ENCODE assay signal across 8 mouse cellular contexts in the genomic region with DNA sequence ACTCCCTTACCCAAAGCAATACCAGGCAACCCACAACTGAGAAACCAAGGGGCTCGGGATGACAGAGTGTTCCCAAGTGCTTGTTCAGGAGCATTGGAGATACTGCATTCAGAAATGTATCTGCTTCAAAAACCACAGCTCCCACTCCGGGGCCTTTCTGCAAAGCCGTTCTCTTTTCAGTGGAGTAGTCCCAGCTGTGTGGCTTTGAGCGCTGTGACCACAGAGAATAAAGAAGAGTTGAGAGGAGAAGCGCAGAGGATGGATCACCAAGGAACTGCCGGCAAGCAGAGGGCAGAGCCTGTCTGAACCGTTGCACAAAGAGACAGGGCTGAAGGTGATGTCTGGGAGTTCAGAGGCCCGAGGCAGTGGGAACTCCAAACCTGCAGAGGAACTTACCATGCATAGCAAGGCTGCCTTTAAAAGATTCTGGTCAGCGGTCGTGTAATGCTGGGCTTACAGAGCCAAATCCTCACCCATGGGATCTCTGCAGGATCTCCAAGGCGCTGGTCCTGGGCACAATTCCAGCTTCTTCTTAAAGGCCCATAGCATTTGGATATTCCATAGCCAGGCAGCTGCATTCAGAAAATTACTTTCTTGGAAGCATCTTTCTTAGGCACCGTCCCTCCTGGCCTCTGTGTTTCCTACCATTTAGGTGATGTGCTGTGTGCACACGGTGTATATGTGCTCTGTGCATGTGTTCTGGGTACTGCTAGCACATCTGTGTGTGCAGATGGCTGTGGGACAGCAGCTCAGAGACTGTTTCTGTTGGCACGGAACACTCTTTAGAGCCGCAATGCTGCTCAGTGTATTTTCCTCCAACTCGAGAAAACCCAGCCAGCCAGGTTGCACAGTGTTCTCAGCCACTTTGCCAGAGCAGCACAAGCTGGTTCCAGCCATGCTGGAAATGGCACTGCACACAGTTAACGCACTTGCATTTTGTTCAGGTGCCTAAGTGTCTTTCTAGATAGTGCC. TPM values are rescaled to one million over a fixed set of nuclear protein-coding genes. Genes with fewer than 3 reads are reported as not detected.
DNase-seq lines count a peak whose midpoint lies in the region; ATAC-seq lines count a peak whose summit lies in the region.

No protein-coding gene starts in this region.

- H3K4me2 ChIP-seq in heart, embryonic 16.5 days (ENCODE audit: low read depth, low read length) = peak overlapping the region; percentile 5
- peak overlapping the region; percentile 29; the same call in 1 of the 2 replicates for H3K4me2 ChIP-seq in stomach, embryonic 15.5 days

- 73% methylated on average over 17 of the region's 17 CpGs for WGBS in heart, embryonic 10.5 days
- WGBS in heart, embryonic 16.5 days = 51% methylated on average over 17 of the region's 17 CpGs
- WGBS in stomach, embryonic 15.5 days = 47% methylated on average over 17 of the region's 17 CpGs

- peak; percentile 58 for ATAC-seq in heart, embryonic 16.5 days (replicated peaks; ENCODE audit: extremely low read depth, insufficient read depth, low FRiP score)
- peak; percentile 43; the same call in 1 of the 2 replicates for ATAC-seq in stomach, embryonic 15.5 days (ENCODE audit: insufficient read depth, low FRiP score, low read depth)
- ATAC-seq in megakaryocyte-erythroid progenitor cell, adult 5-6 weeks (replicated peaks; ENCODE audit: low FRiP score, low TSS enrichment, poor library complexity, severe bottlenecking) = no peak

- no peaks in the 10 kb centered on the region for H3K9me3 ChIP-seq in heart, embryonic 10.5 days
- no peaks in the 10 kb centered on the region; the same call in 1 of the 2 replicates for H3K9me3 ChIP-seq in heart, embryonic 16.5 days (replicated peaks; ENCODE audit: control insufficient read depth, low read length)
- no peaks in the 10 kb centered on the region for H3K9me3 ChIP-seq in stomach, embryonic 15.5 days

- H3K4me3 ChIP-seq in heart, embryonic 10.5 days = no peak overlapping the region
- no peak overlapping the region for H3K4me3 ChIP-seq in heart, embryonic 16.5 days (ENCODE audit: low read length)
- H3K4me3 ChIP-seq in stomach, embryonic 15.5 days (replicated peaks) = no peak overlapping the region

- H3K4me1 ChIP-seq in heart, embryonic 10.5 days = peaks cover 17% of the 10 kb centered on the region; the same call in 1 of the 2 replicates
- peaks cover 24% of the 10 kb centered on the region for H3K4me1 ChIP-seq in heart, embryonic 16.5 days (ENCODE audit: control insufficient read depth, insufficient read depth, low read length)
- H3K4me1 ChIP-seq in stomach, embryonic 15.5 days = peaks cover 5% of the 10 kb centered on the region; the same call in 1 of the 2 replicates

- H3K27ac ChIP-seq in heart, embryonic 10.5 days = no peak overlapping the region
- peak overlapping the region; percentile 64 for H3K27ac ChIP-seq in heart, embryonic 16.5 days (ENCODE audit: low read length)
- H3K27ac ChIP-seq in stomach, embryonic 15.5 days = peak overlapping the region; percentile 79

- no peak overlapping the region for H3K9ac ChIP-seq in heart, embryonic 16.5 days (ENCODE audit: low read length)
- H3K9ac ChIP-seq in stomach, embryonic 15.5 days = no peak overlapping the region

- peaks cover 40% of the 10 kb centered on the region for H3K27me3 ChIP-seq in heart, embryonic 10.5 days (ENCODE audit: insufficient read depth, poor library complexity, severe bottlenecking)
- 0 out of 2 replicates have a peak, but pooled peaks cover 3% of the 10 kb centered on the region for H3K27me3 ChIP-seq in heart, embryonic 16.5 days (ENCODE audit: control insufficient read depth, insufficient read depth, low read length)
- H3K27me3 ChIP-seq in stomach, embryonic 15.5 days (replicated peaks) = no peaks in the 10 kb centered on the region

- H3K36me3 ChIP-seq in heart, embryonic 10.5 days = no peaks in the 10 kb centered on the region
- H3K36me3 ChIP-seq in heart, embryonic 16.5 days (ENCODE audit: control insufficient read depth, insufficient read depth) = no peaks in the 10 kb centered on the region
- no peaks in the 10 kb centered on the region for H3K36me3 ChIP-seq in stomach, embryonic 15.5 days

- DNase-seq in heart, adult 18-20 months = peak; percentile 43 to 59
- DNase-seq in heart, embryonic 10.5 days (ENCODE audit: low spot score) = no peak
- peak; percentile 26 to 32 for DNase-seq in lung, postnatal 4 days
- no peak for DNase-seq in lung, adult 18-20 months
- DNase-seq in spleen, adult 12 weeks (ENCODE audit: low spot score) = no peak

RNA-seq across cellular contexts. Expression of a gene that starts 59.3 kb away (rescaled TPM):
- total RNA-seq in heart, adult 18-20 months (2021) = 10 to 100 TPM; 38.2 to 38.7 TPM
- 44.7 and 59.3 TPM in 2 replicates for polyA plus RNA-seq in heart, embryonic 10.5 days (2016; fragmentation: Nextera tagmentation; extraction: Ambion mirVana)
- polyA plus RNA-seq in heart, embryonic 16.5 days (2015; fragmentation: Nextera tagmentation; extraction: Ambion mirVana) = 32.9 and 35.6 TPM in 2 replicates
- polyA plus RNA-seq in stomach, embryonic 15.5 days (2015; fragmentation: Nextera tagmentation; extraction: Ambion mirVana) = 74.9 and 80.5 TPM in 2 replicates
- total RNA-seq in megakaryocyte-erythroid progenitor cell, adult 5-6 weeks (2014; fragmentation: Nextera tagmentation) = 9.5 and 12.4 TPM in 2 replicates
- total RNA-seq in megakaryocyte-erythroid progenitor cell, adult 5-6 weeks (2017) = 1.9 and 6.8 TPM in 2 replicates

Comparison
In these comparisons a context has a peak if more than half of its experiments do, and no peak if none do; other contexts are left out.
1. DNase-seq: peak in heart, adult 18-20 months (2 of 2) and lung, postnatal 4 days (2 of 2); none in heart, embryonic 10.5 days (single experiment), lung, adult 18-20 months (0 of 2) and spleen, adult 12 weeks (single experiment).